Mouse (Mus musculus) lung, postnatal 36 days (tissue): ENCODE data around the gene Nqo2.
"Not testable (repeated sequence)": the region's sequence is repeated elsewhere in the genome, so short reads cannot be mapped to it uniquely, and the experiment has no call there.

Experiments used
- DNase-seq: peaks from one replicate; pipeline ENCODE4 v3.0.0; 2022; ENCODE audit warnings: mixed read lengths

Gene Nqo2

DNA sequence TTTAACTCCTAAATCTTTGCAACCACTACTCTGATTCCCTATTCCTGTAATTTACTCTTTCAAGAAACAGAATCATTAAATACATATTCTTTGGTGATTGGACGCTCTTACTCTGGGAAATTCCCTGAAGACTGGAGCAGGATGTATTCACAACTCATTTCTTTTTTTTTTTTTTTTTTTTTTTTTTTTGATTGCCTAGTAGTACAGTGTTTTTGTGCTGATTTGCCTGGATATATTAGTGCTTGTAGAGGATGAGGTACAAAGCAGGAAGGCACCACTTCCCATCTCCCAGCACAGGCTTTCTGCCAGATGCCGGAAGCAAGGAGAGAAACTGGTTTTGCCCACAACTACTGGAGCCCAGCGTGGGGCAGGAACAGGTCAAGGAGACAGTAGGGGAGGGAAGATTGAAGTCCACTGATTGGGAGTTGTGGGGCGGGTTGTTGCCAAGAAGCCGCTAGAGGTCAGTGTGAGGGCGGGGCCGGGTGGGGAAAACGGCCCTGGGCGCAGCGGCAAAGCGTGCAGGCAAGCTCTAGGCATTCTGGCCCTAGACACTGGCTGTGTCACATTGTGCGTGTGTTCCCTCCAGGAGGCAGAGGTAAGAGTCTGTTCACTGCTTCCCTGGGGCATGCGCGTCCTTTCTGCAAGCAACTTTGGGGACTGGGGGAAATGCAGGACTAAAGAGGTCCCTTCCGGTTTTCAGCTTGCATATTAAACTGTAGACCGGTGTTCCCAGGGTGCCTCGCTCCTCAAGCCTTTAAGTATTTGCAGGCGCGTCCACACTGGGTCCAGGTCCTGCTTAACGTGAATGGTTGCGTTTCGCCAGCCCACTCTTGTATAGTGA lies at the start of gene Nqo2:
Gene Nqo2, plus strand, starts transcription at position 482 of the 841 bp plus-strand sequence.
- DNase-seq, result peak; percentile 75

DNA sequence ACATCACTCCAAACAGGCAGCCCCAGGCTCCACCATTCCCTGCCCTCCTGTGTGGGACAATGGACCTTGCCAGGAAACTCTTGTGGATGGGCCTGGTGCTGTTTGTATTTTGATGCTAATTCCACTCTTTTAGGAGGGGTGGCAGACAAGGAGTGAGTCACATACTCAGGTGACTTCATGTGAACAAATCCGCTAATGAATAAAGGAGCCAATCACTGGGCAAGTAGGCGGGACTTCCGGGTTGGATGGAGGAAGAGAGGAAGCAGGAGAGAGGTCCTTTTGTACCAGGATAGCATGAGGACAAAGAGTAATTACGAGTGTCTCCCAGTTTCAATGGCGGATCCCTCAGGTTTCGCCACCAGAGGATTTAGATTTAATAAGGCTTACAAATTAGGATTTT lies 43.4 kb upstream of the Nqo2 start:
- DNase-seq, result no peak

DNA sequence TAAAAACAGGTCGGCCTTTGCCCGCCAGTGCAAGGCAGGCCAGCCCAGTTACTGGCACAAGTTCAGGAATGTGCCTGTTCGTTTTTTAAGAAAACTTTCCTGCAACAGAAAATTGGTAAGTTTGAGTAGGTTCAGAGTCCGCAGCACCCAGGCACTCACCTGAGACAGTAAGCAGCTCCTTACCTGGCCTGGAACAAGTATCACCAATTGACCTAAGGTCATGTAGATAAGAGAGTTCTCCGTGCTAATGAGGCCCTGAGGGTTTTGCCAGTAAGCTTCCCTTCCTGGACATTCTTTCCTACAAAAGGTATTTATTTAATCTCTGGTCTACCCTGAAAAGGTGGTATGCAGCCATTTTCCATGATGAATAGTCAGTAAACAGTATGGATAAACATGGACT lies 42.8 kb upstream of the Nqo2 start:
- DNase-seq, result no peak

DNA sequence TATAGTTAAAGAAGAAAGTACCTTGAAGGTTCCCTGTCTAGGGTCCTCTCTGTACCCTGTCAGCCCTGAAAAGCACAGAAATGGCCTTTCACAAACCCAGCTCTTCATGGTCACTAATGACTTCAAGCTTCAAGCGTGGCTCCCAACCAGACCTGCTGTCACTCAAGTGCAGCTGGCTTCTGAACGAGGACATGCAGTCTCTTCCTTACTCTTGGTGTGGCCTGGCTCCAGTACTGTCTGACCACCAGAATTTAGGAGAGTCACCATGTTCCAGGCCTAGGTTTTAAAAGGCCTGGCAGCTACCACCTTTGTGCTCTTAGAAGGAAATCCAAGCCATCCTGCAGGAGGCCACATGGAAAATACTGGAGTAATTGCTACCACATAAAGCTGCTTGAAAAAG lies 34.2 kb upstream of the Nqo2 start:
- no peak for DNase-seq

DNA sequence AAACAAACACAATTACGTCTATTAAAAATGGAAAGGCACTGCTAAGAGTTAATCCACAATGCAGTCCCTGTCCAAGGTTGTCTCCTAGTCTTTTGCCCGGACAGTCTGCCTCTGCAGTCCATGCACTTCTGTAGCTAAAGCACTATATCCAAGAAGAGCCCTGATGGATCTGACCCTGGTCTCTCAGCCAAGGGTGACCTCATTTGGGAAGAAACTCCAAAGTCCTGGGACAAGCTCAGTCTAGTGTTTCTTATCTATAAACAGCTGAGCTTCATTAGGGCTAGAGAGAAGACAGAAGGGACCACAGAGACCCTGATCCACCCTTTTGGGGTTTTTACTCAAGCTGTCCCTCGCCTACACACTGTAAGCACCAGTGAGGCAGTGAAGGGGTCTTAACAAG lies 33.6 kb upstream of the Nqo2 start:
- peak; percentile 30 for DNase-seq

DNA sequence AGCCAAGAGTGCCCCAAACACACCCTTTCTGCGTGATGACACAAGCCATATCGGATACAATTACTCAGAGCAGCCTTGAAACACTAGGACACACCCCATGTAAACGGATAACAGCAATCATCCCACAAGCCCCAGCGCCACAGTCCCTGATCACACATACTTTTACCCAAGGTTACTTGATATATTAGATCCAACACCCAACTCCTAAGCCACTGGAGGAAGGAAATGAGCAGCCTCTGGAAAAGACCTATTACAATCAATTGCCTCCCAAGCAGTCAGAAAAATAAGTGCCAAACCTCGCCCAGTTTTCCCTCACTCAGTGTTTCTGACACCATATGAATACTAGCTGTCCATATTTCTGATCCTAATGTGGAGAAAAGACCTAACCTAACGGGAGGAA lies 29.7 kb upstream of the Nqo2 start:
- peak; percentile 35 for DNase-seq

DNA sequence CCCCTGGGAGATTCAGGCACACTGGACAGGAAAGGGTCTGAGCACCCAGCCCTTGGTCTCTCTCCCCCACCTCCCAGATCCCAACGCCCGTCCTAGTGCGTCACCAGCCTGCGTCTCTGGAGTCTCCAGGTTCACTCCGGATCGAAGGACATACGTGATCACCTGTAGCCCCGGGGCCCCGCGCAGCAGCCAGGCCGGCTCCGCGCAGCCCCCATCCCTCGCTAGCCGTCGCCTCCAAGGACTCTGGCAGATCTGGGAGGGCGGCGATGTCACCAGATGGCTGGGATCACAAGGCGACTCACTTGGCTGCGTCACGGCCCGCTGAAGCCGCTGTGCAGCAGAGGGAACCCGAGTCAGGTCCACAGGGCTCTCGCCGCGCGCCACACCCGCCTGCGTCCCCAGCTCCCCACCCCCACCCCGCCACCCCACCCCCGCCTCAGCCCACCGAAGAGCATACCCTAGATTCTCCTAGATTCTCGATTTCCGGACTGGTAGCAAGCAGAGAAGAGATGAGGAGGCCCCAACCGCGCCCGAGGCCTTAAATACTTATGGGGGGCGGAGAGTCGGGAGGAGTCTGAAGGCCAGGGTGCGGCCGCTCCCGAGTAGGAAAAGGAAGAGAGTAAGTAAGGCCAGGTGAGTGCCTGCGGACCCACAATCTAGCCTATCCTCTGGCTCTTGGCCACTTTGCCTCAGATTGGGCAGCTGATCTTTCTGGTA lies 28.9 kb upstream of the Nqo2 start:
- DNase-seq, result peak; percentile 81

DNA sequence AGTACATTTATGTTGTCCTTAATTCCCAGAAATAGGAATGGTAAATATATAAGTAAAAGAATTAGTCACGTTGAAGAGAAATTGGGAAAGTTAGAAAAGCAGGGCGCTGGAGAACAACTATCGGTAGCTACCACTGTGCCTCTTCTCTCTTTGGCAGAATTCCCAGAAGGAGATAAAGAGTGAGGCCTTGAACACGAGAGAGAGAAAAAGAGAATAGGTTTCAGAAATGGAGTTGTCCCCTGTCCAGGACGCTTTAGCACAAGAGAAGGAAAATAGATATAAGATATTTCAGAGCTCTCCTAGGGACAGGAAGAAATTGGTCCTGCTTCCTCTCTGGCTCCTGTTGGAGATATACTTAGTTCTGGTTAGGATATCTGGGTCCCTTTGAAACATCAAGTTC lies 27.3 kb upstream of the Nqo2 start:
- no peak for DNase-seq

DNA sequence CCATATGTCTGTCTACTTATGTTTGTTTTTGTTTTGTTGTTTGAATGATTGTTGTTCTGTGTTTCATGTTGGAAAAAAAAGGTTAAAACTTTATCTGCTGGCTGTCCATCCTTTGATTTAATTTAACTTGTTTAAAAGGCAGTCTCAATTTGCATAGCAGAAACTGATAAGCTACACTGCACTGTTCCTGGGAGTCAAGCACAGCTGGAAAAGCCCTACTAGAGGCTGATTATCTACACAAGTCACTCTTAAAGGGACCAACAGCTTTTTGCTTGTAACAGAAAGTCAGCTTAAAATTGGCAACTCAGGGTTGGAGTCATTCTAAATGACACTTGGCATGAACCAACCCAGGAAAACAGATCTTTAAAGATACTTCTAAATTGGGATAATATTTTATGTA lies 26.9 kb upstream of the Nqo2 start:
- not testable (repeated sequence) for DNase-seq

DNA sequence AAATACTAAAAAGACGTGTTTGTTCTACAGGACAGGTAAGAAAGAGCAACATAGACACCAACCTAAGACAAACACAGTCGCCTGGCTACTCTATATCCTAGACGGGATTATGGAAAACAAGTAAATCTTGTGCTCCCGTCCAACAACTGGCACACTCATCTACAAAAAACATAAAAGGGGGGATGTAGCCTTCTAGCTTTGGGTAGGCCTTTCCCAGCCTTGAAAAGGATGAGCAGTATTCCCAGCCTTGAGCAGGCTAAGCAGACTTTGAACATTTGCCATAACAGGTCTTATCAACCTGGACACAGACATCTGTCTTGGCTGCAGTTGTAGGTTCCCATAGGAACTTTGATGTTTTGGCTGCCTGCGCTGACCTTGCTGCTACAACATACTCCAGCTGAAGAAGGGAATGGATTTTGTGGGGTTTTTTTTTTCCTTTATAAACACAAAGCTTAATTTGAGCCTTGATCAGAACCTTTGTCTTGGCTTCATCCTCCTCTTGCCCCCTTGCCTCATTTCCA lies 23.1 kb upstream of the Nqo2 start:
- no peak for DNase-seq

DNA sequence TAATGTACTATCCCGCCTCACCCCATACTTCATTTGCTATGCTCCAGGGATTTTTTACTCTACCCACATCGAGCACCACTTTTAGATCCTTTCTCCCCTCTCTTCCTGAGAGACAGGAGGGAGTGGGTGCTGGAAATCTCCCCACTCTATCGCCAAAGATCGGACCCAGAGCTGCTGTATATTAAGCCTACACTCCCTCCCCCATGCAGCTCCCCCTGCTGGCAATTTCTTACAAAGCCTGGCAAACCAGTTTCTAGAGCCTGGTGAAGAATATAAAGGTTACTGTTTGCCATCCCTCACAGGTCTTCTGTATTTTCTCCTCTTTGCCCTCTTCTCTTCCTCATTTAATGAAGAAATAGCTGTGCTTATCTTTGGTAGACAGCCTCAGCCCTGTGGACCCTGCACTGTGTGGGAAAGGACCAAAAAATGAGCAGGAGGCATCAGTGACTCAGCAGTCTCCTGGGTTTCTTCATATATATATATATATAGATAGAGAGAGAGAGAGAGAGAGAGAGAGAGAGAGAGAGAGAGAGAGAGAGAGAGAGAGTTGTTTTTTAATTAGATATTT lies 22.2 kb upstream of the Nqo2 start:
- peak; percentile 47 for DNase-seq

DNA sequence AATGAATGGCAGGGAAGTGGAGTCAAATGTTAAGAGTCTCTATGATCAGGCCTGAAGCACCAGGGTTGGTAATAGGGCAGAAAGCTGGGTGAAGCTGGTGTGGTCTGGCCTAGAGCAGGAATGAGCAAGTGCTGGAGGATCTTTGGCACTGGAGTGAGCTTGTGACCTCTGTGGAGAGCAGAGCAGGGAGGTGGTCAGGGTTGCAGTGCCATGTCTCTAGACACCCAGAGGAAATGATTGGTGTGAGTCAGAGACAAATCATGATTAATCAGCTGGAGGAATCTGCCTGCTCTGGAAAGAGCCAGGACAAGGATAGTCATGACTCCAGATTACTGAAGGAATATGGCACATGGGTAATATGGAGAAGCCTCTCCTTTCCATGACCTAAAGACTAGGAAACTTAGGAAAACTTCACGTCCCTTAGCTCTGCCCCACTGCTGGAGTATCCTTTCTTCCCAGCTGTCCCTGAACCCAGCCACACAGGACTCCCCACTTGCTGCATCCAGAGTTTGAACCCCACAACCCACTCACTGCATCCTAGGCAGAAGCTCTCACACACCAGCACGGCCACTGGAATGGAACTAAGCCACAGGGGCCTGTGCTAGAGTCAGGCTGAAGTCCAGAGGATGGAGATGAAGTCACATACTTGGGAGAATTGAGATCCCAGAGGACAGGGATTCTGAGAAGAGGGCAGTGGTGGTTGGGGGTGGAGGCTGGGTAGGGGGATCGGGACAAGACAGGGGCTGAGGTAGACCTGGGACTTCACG lies 13.0 kb upstream of the Nqo2 start:
- no peak for DNase-seq

DNA sequence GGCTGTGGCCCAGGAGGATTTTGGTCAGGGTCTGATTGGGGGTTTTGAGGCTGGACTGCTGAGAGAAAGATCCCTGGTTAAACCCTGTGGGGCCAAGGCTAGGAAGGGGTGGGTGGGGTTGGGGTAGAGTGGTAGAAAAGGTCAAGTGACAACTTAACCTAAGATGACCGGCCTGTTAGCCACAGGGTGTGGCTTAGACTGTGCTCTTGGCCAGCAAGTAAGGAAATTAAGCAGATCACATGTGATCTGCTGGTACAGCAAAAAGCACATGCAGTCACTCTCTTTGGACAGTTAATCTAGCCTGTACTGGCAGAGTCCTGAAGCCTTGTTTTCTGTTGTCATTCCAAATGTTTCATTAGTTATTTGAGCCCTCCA lies 12.4 kb upstream of the Nqo2 start:
- peak; percentile 44 for DNase-seq

DNA sequence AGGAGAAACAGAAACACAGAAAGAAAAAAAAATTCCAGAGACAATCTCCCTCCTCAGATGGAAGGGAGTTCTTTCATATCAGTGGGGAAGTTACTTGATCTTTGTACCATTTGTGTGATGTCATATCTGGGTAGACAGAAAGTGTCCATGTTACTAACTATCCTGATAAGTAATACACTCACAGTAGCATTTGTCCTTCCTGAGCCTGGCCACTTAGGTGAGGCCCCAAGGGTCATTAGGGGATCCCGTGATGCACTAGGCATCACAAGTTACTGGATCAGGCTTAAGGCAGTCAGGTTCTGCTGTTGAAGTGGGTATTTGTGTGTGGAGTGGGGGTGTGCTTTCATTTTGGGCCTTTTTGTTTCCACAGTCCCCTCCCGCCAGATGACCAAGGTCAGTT lies 11.5 kb upstream of the Nqo2 start:
- DNase-seq, result no peak

DNA sequence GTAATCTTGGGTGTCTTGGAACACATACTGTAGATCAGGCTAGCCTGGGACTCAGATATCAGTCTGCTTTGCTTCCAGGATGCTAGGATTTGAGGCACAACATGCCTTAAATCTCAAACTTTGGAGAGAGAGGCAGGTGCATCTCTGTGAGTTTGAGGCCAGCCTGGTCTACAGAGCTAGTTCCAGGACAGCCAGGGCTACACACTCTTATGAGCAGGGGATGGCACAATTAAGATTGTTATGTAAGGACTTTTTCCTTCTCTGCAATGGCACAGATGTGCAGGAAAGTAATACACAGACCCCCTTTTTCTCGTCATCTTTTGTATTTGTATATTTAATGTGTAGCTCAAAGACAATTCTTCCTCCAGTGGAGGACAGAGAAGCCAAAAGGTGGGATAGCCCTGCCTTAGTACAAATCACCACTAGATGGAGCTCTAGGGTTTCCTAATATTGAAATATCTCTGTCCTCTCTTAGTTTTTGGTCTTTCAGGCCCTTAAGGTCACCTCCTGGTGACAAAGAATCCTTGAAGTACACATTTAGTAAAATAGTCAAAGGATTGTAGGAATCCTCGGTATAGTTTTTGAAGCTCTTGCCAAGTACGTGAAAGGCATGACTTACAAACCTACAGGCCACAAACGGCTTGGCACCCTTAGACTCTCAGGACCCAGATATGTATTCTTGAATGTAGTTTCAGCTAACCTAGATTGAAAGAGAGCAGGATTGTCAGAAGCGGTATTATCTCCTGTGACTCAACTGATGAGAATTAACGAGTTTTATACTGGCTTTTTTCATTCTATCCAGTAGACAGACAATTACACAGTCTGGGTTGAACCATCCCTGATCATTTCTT lies 7.7 kb upstream of the Nqo2 start:
- peak; percentile 71 for DNase-seq

DNA sequence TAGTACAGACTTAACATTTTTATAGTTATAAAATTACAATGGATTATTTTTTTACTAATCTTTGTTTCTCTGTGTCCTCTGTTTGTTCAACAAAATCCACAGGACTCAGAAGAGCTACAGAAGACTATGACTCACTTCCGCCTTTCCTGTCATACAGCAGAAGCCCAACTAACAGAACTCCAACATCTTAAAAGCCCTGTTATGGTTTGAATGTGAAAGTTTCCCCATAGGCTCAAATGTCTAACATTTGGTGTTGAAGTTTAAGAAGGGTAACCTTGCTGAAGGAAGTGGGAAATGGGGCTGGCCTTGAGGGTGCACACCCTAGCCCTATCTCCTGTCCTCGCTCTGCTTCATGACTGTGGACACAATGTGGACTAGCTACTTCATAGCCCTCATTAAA lies 4.7 kb upstream of the Nqo2 start:
- no peak for DNase-seq

DNA sequence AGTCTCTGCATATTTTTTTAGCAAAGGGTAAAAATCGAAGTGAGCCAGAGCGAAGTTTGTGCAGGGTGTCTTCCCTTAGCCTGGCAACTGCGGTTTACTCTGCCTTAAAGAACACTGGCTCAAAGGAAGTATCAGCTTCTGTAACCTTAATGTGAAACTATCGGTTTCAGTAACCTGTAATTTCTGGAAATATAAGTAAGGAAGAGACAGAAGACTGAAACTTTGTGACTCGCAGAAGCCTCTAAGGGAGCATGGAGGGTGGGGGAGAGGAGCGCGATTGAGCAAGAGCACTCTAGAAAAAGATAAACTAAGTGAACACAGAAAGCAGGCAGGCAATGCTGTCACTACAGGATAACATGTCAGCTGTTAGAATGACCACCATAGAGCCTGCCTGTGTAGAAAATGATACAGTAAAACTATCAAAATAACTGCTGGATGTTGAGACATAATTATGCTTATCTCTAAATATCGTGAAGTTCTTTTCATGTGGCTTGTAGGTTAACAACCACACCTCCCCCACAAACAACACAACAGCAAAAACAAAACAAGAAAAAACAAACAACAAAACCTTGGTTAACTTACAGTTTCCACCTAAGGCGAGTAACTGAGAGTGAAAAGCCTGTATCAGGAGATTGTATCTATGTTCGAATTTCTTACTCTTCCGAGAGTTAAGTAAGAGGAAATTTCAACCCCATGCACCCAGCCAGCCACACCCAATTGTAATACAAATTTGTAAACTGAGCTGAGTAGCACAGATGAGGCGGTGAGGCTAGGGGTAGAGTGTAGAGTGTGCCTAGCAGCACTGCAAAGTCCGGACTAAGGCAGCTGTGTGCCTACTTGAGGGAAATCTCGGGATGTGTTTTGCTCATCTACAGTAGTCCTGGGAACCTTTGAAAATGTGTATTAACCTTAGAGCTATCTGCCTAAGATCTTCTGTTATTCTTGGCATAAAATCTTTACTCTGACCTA lies 853 bp downstream of the Nqo2 start:
- peak; percentile 52 for DNase-seq

DNA sequence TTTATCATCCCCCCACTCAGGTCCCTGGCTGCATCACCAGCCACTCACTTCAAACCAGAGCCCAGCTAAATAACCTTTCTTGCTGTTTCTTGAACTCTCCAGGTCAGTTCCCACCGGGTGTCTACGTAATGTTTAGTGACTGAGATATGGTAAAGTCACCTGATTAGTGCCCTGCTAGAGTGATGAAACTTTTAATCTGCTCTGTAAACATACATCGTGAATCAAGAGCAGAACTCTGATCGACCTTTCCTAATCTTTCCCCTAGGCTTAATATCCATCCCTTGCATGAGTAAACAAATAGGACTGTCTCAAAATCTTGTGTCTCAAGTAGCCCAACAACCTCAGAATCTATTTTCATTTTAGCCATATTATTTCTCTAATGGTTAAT lies 1.5 kb downstream of the Nqo2 start:
- no peak for DNase-seq

DNA sequence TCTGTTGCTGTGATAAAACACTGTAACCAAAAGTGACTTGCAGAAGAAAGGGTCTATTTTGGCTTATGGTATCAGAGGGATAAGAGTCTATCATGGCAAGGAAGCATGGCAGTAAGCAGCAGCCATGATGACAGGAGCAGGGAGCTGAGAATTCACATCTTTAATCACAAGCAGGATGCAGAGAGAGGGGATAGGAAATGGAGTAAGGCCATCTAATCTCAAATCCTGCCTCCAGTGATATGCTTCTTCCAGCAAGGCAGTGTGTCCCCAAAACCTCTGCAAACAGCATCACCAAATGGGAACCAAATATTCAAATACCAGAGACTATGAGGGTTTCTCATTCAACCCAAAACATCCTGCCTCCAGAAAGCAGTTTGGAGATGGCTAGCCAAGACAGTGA lies 2.1 kb downstream of the Nqo2 start:
- no peak for DNase-seq

DNA sequence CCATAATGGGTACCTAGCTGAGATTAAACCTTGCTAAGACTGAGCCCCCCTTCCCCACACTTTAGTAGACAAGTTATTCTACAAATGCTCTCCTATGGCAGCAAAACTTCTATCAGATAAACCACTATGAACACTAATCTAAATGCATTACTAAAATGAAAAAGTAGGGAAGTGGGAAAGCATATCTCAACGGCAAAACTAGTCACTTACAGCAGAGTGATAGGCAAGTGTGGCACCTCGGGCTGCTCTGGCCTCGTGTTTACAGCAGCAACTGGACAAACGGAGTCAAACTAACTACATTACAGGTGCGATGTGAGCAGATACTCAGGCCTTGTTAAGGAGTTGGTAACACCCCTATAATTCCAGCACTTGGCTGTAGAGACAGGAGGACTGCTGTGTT lies 25.1 kb downstream of the Nqo2 start:
- no peak for DNase-seq

DNA sequence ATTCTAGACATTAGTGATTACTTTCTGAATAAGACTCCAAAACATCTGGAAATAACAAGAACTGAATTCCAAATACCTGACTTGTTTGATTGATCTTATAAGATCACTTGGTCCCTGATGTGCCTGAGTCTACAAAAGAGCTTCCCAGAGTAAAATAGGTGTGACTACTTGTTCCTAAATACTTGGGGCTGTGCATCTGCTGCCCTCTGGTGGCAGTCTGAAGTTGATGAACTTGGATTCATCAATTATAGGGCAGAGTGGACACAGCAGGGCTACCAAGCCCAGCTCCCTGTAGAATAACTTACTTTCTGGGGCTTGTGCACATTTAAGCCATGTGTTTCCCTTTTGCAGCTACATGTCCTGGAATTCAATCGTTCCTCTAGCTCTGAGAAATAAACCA lies 30.7 kb downstream of the Nqo2 start:
- peak; percentile 90 for DNase-seq
